Mouse (Mus musculus): ENCODE results near the gene H6pd. TPM values are rescaled to one million over a fixed set of nuclear protein-coding genes. Genes with fewer than 3 reads are reported as not detected.
A peak's percentile ranks its signal among the peaks of the same experiment; 100 is the strongest.

The H6pd gene
- polyA plus RNA-seq (2015; fragmentation: Nextera tagmentation; extraction: Ambion mirVana): 16.9 and 21.5 TPM in 2 replicates

DNA sequence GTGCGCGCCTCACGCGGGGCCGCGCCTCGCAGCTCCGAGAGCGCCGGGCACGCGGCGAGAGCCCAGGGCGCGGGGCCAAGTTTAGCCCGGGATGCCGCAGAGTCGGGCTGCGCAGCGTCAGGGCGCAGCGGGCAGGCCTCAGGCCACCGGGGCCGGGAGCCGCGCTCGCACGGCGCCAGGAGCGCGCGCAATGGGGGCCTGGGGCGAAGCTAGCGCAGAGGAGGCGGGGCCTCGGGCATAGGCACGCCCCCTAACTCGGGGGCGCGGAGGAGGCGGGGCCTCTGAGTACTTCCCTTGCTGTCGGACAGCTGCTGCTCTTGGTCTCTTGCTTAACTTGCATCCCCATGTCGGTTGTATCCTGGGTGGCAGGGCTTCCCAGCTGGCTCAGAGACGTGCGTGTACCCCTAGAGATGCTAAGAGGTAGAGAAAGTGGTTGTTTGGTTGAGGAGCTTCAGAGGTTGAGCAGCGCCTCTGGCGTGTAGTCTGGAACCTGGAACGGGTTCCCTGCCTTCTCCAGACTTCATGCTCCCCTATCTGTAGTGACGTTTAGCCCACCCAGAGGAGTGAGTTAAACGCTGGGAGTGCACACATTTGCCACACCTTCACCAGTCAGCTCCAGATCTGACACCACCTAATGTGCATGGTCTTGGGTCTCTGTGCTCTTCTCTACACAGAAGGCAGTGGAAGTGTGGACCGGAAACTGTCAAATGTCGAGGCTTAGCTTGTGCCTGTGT lies at the start of gene H6pd:
H6pd (minus strand) TSS at position 171 of the 734 bp plus-strand sequence.
- peaks cover 12% of the 10 kb centered on the region; the same call in 1 of the 2 replicates for H3K36me3 ChIP-seq (replicated peaks)
- H3K4me3 ChIP-seq (replicated peaks): peak within 1 kb of the TSS; percentile 68
- H3K9me3 ChIP-seq (replicated peaks): no peaks in the 10 kb centered on the region
- no peaks in the 10 kb centered on the region for H3K27me3 ChIP-seq
- H3K4me1 ChIP-seq (replicated peaks): peaks cover 54% of the 10 kb centered on the region
- peak; percentile 83 for ATAC-seq (ENCODE audit: insufficient read depth)
- peak within 1 kb of the TSS; percentile 89 for H3K4me2 ChIP-seq
- peak within 1 kb of the TSS; percentile 68 for H3K9ac ChIP-seq
- H3K27ac ChIP-seq (replicated peaks): peak within 1 kb of the TSS; percentile 91
- WGBS (ENCODE audit: insufficient replicate concordance): 1% methylated on average over 52 of the region's 52 CpGs

DNA sequence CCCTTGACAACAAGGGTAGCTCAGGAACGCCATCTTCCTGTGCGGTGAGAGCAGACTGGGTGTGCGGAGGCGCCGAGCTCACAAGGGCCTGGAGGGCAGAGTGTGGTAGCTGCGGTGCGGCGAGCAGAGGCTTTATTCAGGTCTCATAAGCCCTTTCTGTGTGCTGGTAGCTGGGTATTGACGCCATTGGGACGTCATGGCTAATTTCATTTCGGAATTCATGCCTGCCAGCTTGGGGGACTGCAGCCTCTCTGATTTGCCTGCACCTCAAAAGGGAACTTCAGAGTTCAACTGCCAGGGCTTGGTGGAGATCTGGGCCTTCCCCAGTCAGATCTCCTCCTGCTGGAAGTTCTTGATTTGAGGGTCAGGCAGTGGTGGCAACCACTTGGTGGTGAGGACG lies 48.9 kb upstream of the H6pd start:
- ATAC-seq (ENCODE audit: insufficient read depth): no peak
- WGBS (ENCODE audit: insufficient replicate concordance): 77% methylated on average over 12 of the region's 12 CpGs
- Histone ChIP-seq H3K4me2 (no peak overlapping the region), H3K9me3 (replicated peaks) (no peaks in the 10 kb centered on the region), H3K27ac (replicated peaks) (no peak overlapping the region), H3K4me3 (replicated peaks) (no peak overlapping the region), H3K36me3 (replicated peaks) (no peaks in the 10 kb centered on the region), H3K9ac (no peak overlapping the region), H3K27me3 (no peaks in the 10 kb centered on the region), H3K4me1 (replicated peaks) (peaks cover 7% of the 10 kb centered on the region; the same call in 1 of the 2 replicates)

GRCm38 (mm10) chr4:150056171-150056570 lies 47.3 kb upstream of the H6pd start:
- Histone ChIP-seq H3K4me2 (no peak overlapping the region), H3K4me1 (replicated peaks) (peaks cover 7% of the 10 kb centered on the region; the same call in 1 of the 2 replicates), H3K27ac (replicated peaks) (no peak overlapping the region), H3K4me3 (replicated peaks) (no peak overlapping the region), H3K9ac (no peak overlapping the region), H3K36me3 (replicated peaks) (no peaks in the 10 kb centered on the region), H3K27me3 (peaks cover 9% of the 10 kb centered on the region), H3K9me3 (replicated peaks) (no peaks in the 10 kb centered on the region)
- WGBS (ENCODE audit: insufficient replicate concordance): 42% methylated on average over 7 of the region's 7 CpGs
- no peak for ATAC-seq (ENCODE audit: insufficient read depth)

DNA sequence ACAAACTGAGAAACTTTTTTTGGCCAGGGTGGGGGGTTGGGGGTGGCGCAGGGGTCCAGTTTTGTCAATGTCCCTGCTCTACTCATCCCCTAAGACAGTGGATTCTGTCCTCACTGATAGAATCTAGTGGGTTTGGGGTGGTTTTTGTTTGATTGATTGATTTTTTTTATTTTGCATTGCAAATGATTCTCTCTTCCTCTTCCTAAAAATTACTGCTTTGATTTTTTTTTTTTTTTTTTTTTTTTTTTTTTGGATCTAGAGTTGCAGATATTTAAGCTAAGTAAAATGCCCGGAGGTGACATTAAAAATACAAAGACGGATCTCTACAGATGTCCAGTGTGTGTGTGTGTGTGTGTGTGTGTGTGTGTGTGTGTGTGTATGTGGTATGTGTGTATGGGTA lies 43.6 kb upstream of the H6pd start:
- Histone ChIP-seq H3K36me3 (replicated peaks) (no peaks in the 10 kb centered on the region), H3K9ac (no peak overlapping the region), H3K27ac (replicated peaks) (no peak overlapping the region), H3K9me3 (replicated peaks) (no peaks in the 10 kb centered on the region), H3K27me3 (peaks cover 47% of the 10 kb centered on the region), H3K4me1 (replicated peaks) (peaks cover 8% of the 10 kb centered on the region; the same call in 1 of the 2 replicates), H3K4me2 (no peak overlapping the region), H3K4me3 (replicated peaks) (no peak overlapping the region)
- ATAC-seq (ENCODE audit: insufficient read depth): no peak
- 68% methylated on average over 3 of the region's 3 CpGs for WGBS (ENCODE audit: insufficient replicate concordance)

- H3K9ac ChIP-seq: no peak overlapping the region
- no peak for ATAC-seq (ENCODE audit: insufficient read depth)
- H3K36me3 ChIP-seq (replicated peaks): no peaks in the 10 kb centered on the region
- 48% methylated on average over 8 of the region's 8 CpGs for WGBS (ENCODE audit: insufficient replicate concordance)
- no peak overlapping the region for H3K4me3 ChIP-seq (replicated peaks)
- peaks cover 8% of the 10 kb centered on the region; the same call in 1 of the 2 replicates for H3K4me1 ChIP-seq (replicated peaks)
- no peak overlapping the region for H3K27ac ChIP-seq (replicated peaks)
- H3K27me3 ChIP-seq: peaks cover 50% of the 10 kb centered on the region
- no peak overlapping the region for H3K4me2 ChIP-seq
- H3K9me3 ChIP-seq (replicated peaks): no peaks in the 10 kb centered on the region
These were observed 42.7 kb upstream of the H6pd start for GRCm38 (mm10) chr4:150051514-150051913.

DNA sequence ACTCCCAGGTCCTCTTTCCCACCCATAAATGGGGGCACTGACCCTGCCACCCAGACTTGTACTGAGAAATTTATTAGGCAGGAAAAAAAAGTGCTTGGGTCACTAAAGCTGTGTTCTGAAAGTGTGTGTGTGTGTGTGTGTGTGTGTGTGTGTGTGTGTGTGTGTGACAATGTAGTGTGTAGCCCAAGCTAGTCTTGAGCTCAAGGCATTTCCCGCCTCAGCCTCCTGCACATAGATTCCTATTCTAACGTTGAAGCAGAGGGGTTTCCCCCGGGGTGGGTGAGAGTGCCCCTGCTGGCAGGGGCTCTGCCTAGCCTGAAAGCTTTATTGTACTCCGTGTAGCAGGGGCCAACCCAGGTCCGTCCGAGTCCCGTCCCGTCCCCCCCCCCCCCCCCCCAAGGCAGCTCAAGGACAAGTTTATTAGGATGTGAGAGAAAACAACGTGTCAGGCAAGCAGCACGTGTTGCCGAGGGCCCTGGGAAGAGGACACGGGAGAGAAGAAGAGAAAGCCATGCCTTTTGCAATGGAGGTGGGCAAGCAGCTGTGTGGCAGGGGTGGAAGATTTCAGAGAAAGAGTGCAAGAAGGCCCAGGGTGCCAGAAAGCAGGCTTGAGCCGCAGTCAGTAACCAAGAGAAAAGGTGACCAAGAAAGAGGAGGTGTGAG lies 40.9 kb upstream of the H6pd start:
- peaks cover 8% of the 10 kb centered on the region; the same call in 1 of the 2 replicates for H3K4me1 ChIP-seq (replicated peaks)
- ATAC-seq (ENCODE audit: insufficient read depth): no peak
- H3K27ac ChIP-seq (replicated peaks): no peak overlapping the region
- H3K36me3 ChIP-seq (replicated peaks): no peaks in the 10 kb centered on the region
- 15% methylated on average over 13 of the region's 13 CpGs for WGBS (ENCODE audit: insufficient replicate concordance)
- H3K27me3 ChIP-seq: peaks cover 65% of the 10 kb centered on the region
- H3K9me3 ChIP-seq (replicated peaks): no peaks in the 10 kb centered on the region
- no peak overlapping the region for H3K4me3 ChIP-seq (replicated peaks)
- H3K9ac ChIP-seq: no peak overlapping the region
- no peak overlapping the region for H3K4me2 ChIP-seq

GRCm38 (mm10) chr4:150049157-150049513 lies 40.3 kb upstream of the H6pd start:
- Histone ChIP-seq H3K4me2 (peak overlapping the region; percentile 66), H3K9me3 (replicated peaks) (no peaks in the 10 kb centered on the region), H3K27ac (replicated peaks) (no peak overlapping the region), H3K27me3 (peaks cover 65% of the 10 kb centered on the region), H3K4me1 (replicated peaks) (peaks cover 8% of the 10 kb centered on the region; the same call in 1 of the 2 replicates), H3K4me3 (replicated peaks) (peak overlapping the region; percentile 40), H3K36me3 (replicated peaks) (no peaks in the 10 kb centered on the region), H3K9ac (no peak overlapping the region)
- WGBS (ENCODE audit: insufficient replicate concordance): 16% methylated on average over 15 of the region's 15 CpGs
- ATAC-seq (ENCODE audit: insufficient read depth): no peak

DNA sequence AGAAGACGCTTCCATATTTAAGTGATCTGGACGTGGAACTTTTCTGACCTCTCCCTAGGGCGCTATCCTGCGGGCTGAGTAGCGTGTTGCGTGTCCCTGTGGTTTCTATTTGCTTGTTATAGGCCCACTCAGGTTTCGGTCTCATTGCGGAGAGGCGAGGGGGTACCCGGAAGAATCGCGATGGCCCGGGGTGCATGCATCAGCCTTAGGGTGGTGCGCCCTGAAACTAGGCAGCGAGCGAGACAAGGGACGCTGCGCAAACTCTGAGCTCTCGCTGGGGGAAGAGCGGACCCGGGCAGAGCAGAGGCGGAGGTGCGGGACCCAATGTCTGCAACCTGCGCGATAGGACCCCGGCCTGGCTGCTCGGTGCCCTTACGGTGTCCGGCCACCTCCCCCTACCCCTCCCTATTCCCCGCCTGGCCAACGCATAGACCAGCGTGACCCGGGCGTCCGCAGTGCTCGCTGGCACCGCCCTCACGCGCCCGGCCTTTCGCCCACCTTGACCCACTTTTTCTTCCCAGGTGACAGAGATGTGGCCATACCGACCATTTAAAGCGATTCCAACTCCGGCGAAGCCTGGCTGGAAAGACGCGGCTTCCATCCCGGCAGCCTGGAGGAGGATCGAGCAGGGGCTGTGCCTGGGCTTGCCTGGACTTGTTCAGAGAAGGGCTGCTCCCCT lies 39.8 kb upstream of the H6pd start:
- no peak overlapping the region for H3K27ac ChIP-seq (replicated peaks)
- ATAC-seq (ENCODE audit: insufficient read depth): no peak
- H3K36me3 ChIP-seq (replicated peaks): no peaks in the 10 kb centered on the region
- H3K9ac ChIP-seq: no peak overlapping the region
- peak overlapping the region; percentile 40 for H3K4me3 ChIP-seq (replicated peaks)
- H3K9me3 ChIP-seq (replicated peaks): no peaks in the 10 kb centered on the region
- H3K4me1 ChIP-seq (replicated peaks): peaks cover 8% of the 10 kb centered on the region; the same call in 1 of the 2 replicates
- H3K27me3 ChIP-seq: peaks cover 65% of the 10 kb centered on the region
- 1% methylated on average over 49 of the region's 49 CpGs for WGBS (ENCODE audit: insufficient replicate concordance)
- peak overlapping the region; percentile 66 for H3K4me2 ChIP-seq

DNA sequence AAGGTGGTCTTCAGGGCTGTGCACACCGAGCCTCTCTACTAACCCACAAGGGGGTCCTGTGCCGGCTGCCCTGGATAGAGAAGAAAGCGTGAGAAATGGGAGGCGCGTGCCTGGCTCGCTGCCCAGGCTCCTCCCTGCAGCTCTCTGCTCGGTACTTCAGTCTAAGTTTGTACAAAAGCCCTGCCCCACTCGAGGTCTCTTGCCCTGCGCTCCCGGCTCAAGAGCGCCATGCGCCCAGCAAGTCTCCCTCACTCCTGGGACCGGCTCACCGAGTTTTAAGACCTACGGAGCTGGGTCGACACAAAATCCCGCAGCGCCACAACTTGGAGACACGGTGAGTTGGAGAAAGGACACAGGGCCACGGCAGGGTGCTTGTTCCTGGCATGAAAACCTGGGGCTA lies 39.2 kb upstream of the H6pd start:
- Histone ChIP-seq H3K27ac (replicated peaks) (no peak overlapping the region), H3K4me3 (replicated peaks) (peak overlapping the region; percentile 40), H3K4me1 (replicated peaks) (peaks cover 8% of the 10 kb centered on the region; the same call in 1 of the 2 replicates), H3K4me2 (peak overlapping the region; percentile 66), H3K27me3 (peaks cover 65% of the 10 kb centered on the region), H3K36me3 (replicated peaks) (no peaks in the 10 kb centered on the region), H3K9me3 (replicated peaks) (no peaks in the 10 kb centered on the region), H3K9ac (no peak overlapping the region)
- no peak for ATAC-seq (ENCODE audit: insufficient read depth)
- 1% methylated on average over 20 of the region's 20 CpGs for WGBS (ENCODE audit: insufficient replicate concordance)

- Histone ChIP-seq H3K4me3 (replicated peaks) (no peak overlapping the region), H3K27ac (replicated peaks) (no peak overlapping the region), H3K27me3 (peaks cover 29% of the 10 kb centered on the region), H3K36me3 (replicated peaks) (no peaks in the 10 kb centered on the region), H3K9ac (no peak overlapping the region), H3K9me3 (replicated peaks) (no peaks in the 10 kb centered on the region), H3K4me2 (no peak overlapping the region), H3K4me1 (replicated peaks) (peaks cover 3% of the 10 kb centered on the region; the same call in 1 of the 2 replicates)
- 72% methylated on average over 9 of the region's 9 CpGs for WGBS (ENCODE audit: insufficient replicate concordance)
- no peak for ATAC-seq (ENCODE audit: insufficient read depth)
These were observed 34.8 kb upstream of the H6pd start for GRCm38 (mm10) chr4:150043591-150043990.

Data from liver, embryonic 15.5 days (tissue).